Mouse (Mus musculus): ENCODE measurements around the gene Stim1. TPM values are rescaled to one million over a fixed set of nuclear protein-coding genes. Genes with fewer than 3 reads are reported as not detected.
A peak's percentile ranks its signal among the peaks of the same experiment; 100 is the strongest.

The Stim1 gene
- polyA plus RNA-seq, 1 experiment from 2014 or later, result 23.3 TPM

DNA sequence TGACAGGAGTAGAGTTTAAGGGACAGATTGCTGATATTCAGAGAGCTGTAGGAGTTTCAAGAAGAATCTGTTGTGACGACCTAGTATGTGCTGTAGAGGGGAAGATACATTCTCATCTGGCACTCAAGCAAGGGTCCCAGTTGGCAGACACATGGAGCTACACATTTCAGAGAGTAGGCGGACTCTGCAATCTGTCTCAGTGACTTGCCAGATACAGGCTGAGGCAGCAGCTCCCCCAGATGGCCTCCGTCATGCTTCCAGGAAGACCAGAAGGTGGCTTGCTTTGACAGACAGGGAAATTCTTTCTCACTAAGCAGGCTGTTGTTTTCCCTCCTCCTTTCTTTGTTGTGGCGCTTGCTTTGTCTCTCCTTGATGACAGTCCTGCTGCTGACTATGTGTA lies 102.1 kb downstream of the Stim1 start:
- Histone ChIP-seq H3K4me2 (no peak overlapping the region), H3K27me3 (replicated peaks; ENCODE audit: control insufficient read depth, insufficient read depth, low read length) (no peaks in the 10 kb centered on the region), H3K4me3 (ENCODE audit: low read depth, low read length) (no peak overlapping the region), H3K36me3 (ENCODE audit: control insufficient read depth, insufficient read depth, low read length) (no peaks in the 10 kb centered on the region), H3K4me1 (replicated peaks; ENCODE audit: control insufficient read depth, insufficient read depth, low read length) (peaks cover 10% of the 10 kb centered on the region), H3K9me3 (ENCODE audit: control insufficient read depth, low read length) (no peaks in the 10 kb centered on the region), H3K27ac (ENCODE audit: low read depth, low read length) (no peak overlapping the region), H3K9ac (ENCODE audit: low read depth, low read length) (no peak overlapping the region)
- DNase-seq (ENCODE audit: low spot score), result no peak
- no peak for ATAC-seq (replicated peaks; ENCODE audit: low FRiP score)
- WGBS, result 49% methylated on average over 4 of the region's 4 CpGs

DNA sequence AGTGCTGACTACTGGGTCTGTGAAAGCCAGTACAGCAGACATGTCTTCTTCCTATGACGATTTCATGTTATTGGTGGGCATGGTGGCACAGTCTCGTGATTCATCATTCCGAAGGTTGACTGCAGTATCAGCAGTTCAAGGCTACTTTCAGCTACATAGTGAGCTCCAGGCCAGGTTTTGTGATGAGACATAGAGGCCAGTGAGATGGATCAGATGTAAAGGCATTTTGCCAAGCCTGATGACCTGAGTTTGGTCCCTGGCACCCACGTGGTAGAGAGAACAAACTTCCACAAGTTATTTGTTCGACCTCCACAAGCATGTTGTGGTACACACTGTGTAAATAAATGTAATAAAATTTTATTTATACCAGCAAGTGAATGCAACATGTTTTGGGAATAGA lies 102.9 kb downstream of the Stim1 start:
- no peaks in the 10 kb centered on the region for H3K9me3 ChIP-seq (ENCODE audit: control insufficient read depth, low read length)
- H3K9ac ChIP-seq (ENCODE audit: low read depth, low read length), result no peak overlapping the region
- H3K4me1 ChIP-seq (replicated peaks; ENCODE audit: control insufficient read depth, insufficient read depth, low read length), result peaks cover 10% of the 10 kb centered on the region
- no peaks in the 10 kb centered on the region for H3K36me3 ChIP-seq (ENCODE audit: control insufficient read depth, insufficient read depth, low read length)
- H3K4me3 ChIP-seq (ENCODE audit: low read depth, low read length), result no peak overlapping the region
- 82% methylated on average over 5 of the region's 5 CpGs for WGBS
- no peaks in the 10 kb centered on the region for H3K27me3 ChIP-seq (replicated peaks; ENCODE audit: control insufficient read depth, insufficient read depth, low read length)
- no peak overlapping the region for H3K27ac ChIP-seq (ENCODE audit: low read depth, low read length)
- no peak overlapping the region for H3K4me2 ChIP-seq
- no peak for ATAC-seq (replicated peaks; ENCODE audit: low FRiP score)
- DNase-seq (ENCODE audit: low spot score), result no peak

DNA sequence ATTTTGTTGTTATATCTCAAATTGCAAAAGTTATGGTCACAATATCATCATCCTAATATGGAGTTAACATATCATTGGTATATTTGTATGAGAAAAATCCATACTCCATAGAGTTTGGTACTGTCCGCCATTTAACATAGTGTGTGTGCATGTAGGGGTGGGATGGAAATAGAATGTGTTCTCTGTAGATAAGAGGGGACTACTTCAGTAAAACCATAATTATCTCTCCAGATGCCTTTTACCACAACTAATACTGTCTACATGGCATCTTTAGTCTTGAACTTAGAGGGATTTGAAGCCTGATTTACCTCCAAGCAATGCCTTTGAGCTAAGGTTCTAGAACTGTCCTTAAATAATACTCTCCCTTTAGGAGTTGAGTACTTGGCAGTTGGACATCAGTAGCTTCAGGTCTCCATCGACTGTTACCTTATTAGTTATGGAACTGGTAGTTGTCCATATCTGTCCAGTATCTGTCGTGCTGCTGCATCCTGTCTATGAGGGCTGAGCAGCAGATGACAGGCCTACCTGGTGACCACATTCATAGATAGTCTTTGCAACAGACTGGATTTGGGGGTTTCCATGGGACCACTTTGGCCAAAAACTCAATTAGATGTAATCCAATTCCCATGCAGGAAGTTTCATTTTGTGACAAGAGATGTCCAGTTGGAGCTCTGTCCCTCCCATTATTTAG lies 105.9 kb downstream of the Stim1 start:
- Histone ChIP-seq H3K27me3 (replicated peaks; ENCODE audit: control insufficient read depth, insufficient read depth, low read length) (no peaks in the 10 kb centered on the region), H3K4me2 (no peak overlapping the region; the same call in 1 of the 2 replicates), H3K4me3 (ENCODE audit: low read depth, low read length) (no peak overlapping the region), H3K27ac (ENCODE audit: low read depth, low read length) (no peak overlapping the region), H3K9ac (ENCODE audit: low read depth, low read length) (no peak overlapping the region), H3K36me3 (ENCODE audit: control insufficient read depth, insufficient read depth, low read length) (no peaks in the 10 kb centered on the region), H3K9me3 (ENCODE audit: control insufficient read depth, low read length) (no peaks in the 10 kb centered on the region), H3K4me1 (replicated peaks; ENCODE audit: control insufficient read depth, insufficient read depth, low read length) (peaks cover 10% of the 10 kb centered on the region)
- 55% methylated on average over 3 of the region's 3 CpGs for WGBS
- ATAC-seq (replicated peaks; ENCODE audit: low FRiP score) (peak; percentile 95), DNase-seq (ENCODE audit: low spot score) (no peak)

DNA sequence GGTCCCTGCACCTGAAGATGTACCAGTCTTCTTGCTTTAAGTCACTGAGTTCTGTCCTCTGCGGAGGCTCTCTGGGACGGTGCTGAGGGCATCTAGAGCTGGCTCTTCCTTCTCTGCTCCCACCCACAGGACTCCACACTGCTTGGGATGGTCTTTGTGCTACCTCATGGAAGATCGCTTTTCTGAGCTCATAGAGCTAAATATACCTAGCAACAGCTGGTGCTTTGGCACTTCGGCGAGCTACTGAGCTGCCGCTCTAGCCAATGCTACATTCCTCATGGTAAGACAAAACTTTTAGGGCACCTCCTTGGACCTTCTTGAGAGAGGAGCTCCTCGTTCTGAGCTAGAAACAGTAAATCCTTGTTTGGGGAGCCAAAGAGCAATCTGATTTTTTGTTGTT lies 115.6 kb downstream of the Stim1 start:
- H3K36me3 ChIP-seq (ENCODE audit: control insufficient read depth, insufficient read depth, low read length), result no peaks in the 10 kb centered on the region
- no peak overlapping the region for H3K4me3 ChIP-seq (ENCODE audit: low read depth, low read length)
- no peaks in the 10 kb centered on the region for H3K27me3 ChIP-seq (replicated peaks; ENCODE audit: control insufficient read depth, insufficient read depth, low read length)
- ATAC-seq (replicated peaks; ENCODE audit: low FRiP score) (no peak), DNase-seq (ENCODE audit: low spot score) (no peak)
- WGBS, result 84% methylated on average over 7 of the region's 7 CpGs
- no peak overlapping the region for H3K9ac ChIP-seq (ENCODE audit: low read depth, low read length)
- H3K9me3 ChIP-seq (ENCODE audit: control insufficient read depth, low read length), result no peaks in the 10 kb centered on the region
- no peak overlapping the region for H3K27ac ChIP-seq (ENCODE audit: low read depth, low read length)
- no peak overlapping the region for H3K4me2 ChIP-seq
- peaks cover 6% of the 10 kb centered on the region; the same call in 1 of the 2 replicates for H3K4me1 ChIP-seq (replicated peaks; ENCODE audit: control insufficient read depth, insufficient read depth, low read length)

DNA sequence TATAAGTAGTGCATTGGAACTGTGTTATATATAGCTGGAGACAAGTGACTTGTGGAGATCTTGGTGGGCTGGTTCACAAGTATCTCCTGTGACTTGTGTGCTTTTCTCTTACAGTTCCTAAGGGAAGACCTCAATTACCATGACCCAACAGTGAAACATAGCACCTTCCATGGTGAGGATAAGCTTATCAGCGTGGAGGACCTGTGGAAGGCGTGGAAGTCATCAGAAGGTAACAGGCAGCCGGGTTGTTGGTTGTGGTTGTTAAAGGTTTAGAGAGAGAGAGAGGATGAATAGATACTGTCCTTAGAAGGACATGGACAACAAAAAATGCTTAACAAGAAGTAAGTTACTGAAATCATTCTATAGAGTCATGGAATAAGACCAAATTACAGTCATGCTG lies 118.4 kb downstream of the Stim1 start:
- Histone ChIP-seq H3K36me3 (ENCODE audit: control insufficient read depth, insufficient read depth, low read length) (no peaks in the 10 kb centered on the region), H3K27me3 (replicated peaks; ENCODE audit: control insufficient read depth, insufficient read depth, low read length) (no peaks in the 10 kb centered on the region), H3K4me2 (no peak overlapping the region), H3K27ac (ENCODE audit: low read depth, low read length) (no peak overlapping the region), H3K9me3 (ENCODE audit: control insufficient read depth, low read length) (no peaks in the 10 kb centered on the region), H3K4me3 (ENCODE audit: low read depth, low read length) (no peak overlapping the region), H3K9ac (ENCODE audit: low read depth, low read length) (no peak overlapping the region), H3K4me1 (replicated peaks; ENCODE audit: control insufficient read depth, insufficient read depth, low read length) (peaks cover 6% of the 10 kb centered on the region; the same call in 1 of the 2 replicates)
- WGBS, result 60% methylated on average over 3 of the region's 3 CpGs
- ATAC-seq (replicated peaks; ENCODE audit: low FRiP score) (peak; percentile 64), DNase-seq (ENCODE audit: low spot score) (no peak)

DNA sequence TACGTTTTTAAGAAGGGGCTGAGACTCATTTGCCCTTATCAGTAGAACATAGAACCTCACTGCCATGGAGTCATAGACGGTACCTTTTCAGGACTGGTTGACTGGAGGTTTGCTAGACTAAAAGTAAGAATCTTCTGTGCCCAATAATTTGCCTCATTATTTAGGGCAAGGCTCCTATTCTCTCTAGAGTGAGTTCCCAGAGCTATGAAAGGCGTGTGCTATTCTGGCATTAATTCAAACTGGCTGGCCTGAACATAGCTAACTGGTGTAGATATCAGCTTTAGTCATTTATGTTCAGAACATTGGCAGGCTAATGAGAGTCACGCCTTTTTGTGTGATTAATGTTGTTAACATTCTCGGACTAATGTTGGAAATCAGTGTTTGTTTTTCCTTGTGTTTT lies 121.5 kb downstream of the Stim1 start:
- no peak overlapping the region for H3K4me2 ChIP-seq
- H3K9me3 ChIP-seq (ENCODE audit: control insufficient read depth, low read length), result no peaks in the 10 kb centered on the region
- 75% methylated on average over 5 of the region's 5 CpGs for WGBS
- H3K4me3 ChIP-seq (ENCODE audit: low read depth, low read length), result no peak overlapping the region
- no peak overlapping the region for H3K9ac ChIP-seq (ENCODE audit: low read depth, low read length)
- no peaks in the 10 kb centered on the region for H3K36me3 ChIP-seq (ENCODE audit: control insufficient read depth, insufficient read depth, low read length)
- no peak for ATAC-seq (replicated peaks; ENCODE audit: low FRiP score)
- H3K4me1 ChIP-seq (replicated peaks; ENCODE audit: control insufficient read depth, insufficient read depth, low read length), result peaks cover 6% of the 10 kb centered on the region; the same call in 1 of the 2 replicates
- DNase-seq (ENCODE audit: low spot score), result no peak
- no peak overlapping the region for H3K27ac ChIP-seq (ENCODE audit: low read depth, low read length)
- no peaks in the 10 kb centered on the region for H3K27me3 ChIP-seq (replicated peaks; ENCODE audit: control insufficient read depth, insufficient read depth, low read length)

DNA sequence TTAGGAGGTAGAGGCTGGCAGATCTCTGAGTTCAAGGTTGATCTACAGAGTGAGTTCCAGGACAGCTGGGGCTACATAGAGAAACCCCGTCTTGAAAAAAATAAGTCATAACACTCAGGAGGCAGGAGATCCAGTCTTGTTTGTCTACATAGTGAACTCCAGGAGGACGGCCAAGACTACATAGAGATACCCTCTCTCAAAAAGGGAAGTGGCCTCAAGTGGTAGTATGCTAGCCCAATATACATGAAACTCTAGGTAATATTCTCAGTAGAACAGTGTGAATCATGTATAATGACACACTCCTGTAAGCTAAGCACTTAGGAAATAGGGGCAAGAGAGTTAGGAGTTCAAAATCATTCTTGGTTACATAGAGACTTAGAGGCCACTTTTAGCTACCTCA lies 126.3 kb downstream of the Stim1 start:
- Histone ChIP-seq H3K27me3 (replicated peaks; ENCODE audit: control insufficient read depth, insufficient read depth, low read length) (no peaks in the 10 kb centered on the region), H3K9ac (ENCODE audit: low read depth, low read length) (no peak overlapping the region), H3K36me3 (ENCODE audit: control insufficient read depth, insufficient read depth, low read length) (no peaks in the 10 kb centered on the region), H3K4me2 (no peak overlapping the region), H3K27ac (ENCODE audit: low read depth, low read length) (no peak overlapping the region), H3K4me3 (ENCODE audit: low read depth, low read length) (no peak overlapping the region), H3K9me3 (ENCODE audit: control insufficient read depth, low read length) (no peaks in the 10 kb centered on the region), H3K4me1 (replicated peaks; ENCODE audit: control insufficient read depth, insufficient read depth, low read length) (no peaks in the 10 kb centered on the region; the same call in 1 of the 2 replicates)
- 77% methylated on average over 2 of the region's 2 CpGs for WGBS
- DNase-seq (ENCODE audit: low spot score) (no peak), ATAC-seq (replicated peaks; ENCODE audit: low FRiP score) (no peak)

DNA sequence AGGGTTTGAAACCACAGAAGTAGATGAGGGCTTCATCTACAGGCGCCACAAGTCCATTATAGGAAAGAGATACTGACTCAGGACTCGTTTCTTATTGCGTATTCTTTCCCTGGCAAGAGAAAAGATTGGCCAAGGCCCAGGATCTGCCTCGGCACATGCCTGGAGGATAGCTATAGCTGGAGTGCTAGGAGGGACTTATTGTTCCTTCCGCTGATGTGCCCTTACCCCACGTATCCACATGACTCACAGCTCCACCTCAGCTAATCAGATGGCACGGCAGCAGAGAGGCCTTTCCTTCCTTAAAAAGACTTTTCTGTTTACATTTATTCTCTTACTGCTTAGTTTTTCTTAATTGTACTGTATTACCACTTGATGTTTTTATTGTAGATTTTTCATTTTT lies 128.3 kb downstream of the Stim1 start:
- no peak overlapping the region for H3K4me3 ChIP-seq (ENCODE audit: low read depth, low read length)
- no peaks in the 10 kb centered on the region for H3K36me3 ChIP-seq (ENCODE audit: control insufficient read depth, insufficient read depth, low read length)
- H3K27me3 ChIP-seq (replicated peaks; ENCODE audit: control insufficient read depth, insufficient read depth, low read length), result no peaks in the 10 kb centered on the region
- no peak for DNase-seq (ENCODE audit: low spot score)
- H3K4me2 ChIP-seq, result no peak overlapping the region
- no peaks in the 10 kb centered on the region for H3K9me3 ChIP-seq (ENCODE audit: control insufficient read depth, low read length)
- ATAC-seq (replicated peaks; ENCODE audit: low FRiP score), result no peak
- no peaks in the 10 kb centered on the region for H3K4me1 ChIP-seq (replicated peaks; ENCODE audit: control insufficient read depth, insufficient read depth, low read length)
- H3K9ac ChIP-seq (ENCODE audit: low read depth, low read length), result no peak overlapping the region
- H3K27ac ChIP-seq (ENCODE audit: low read depth, low read length), result no peak overlapping the region
- WGBS, result 69% methylated on average over 7 of the region's 7 CpGs

DNA sequence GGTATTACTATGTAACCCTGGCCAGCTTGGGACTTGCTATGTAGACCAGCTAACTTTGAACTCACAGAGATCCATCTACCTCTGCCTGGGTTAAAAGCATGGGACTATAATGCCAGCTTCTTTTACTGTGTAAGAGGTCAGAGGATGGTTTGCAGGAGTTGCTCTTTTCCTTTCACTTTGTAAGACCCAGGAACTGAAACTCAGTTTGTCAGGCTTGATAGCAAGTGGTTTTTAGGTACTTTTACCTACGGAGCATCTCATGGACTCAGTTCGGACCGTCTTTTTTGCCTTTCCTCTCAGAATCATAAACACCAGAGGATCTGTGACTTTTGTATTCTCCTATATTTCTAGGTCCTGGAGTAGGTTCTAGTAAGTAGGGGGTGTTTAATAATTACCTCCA lies 128.7 kb downstream of the Stim1 start:
- no peak overlapping the region for H3K27ac ChIP-seq (ENCODE audit: low read depth, low read length)
- H3K4me3 ChIP-seq (ENCODE audit: low read depth, low read length), result no peak overlapping the region
- no peaks in the 10 kb centered on the region for H3K4me1 ChIP-seq (replicated peaks; ENCODE audit: control insufficient read depth, insufficient read depth, low read length)
- no peaks in the 10 kb centered on the region for H3K27me3 ChIP-seq (replicated peaks; ENCODE audit: control insufficient read depth, insufficient read depth, low read length)
- H3K9me3 ChIP-seq (ENCODE audit: control insufficient read depth, low read length), result no peaks in the 10 kb centered on the region
- no peak for DNase-seq (ENCODE audit: low spot score)
- WGBS, result 96% methylated on average over 3 of the region's 3 CpGs
- H3K4me2 ChIP-seq, result no peak overlapping the region
- no peak overlapping the region for H3K9ac ChIP-seq (ENCODE audit: low read depth, low read length)
- ATAC-seq (replicated peaks; ENCODE audit: low FRiP score), result no peak
- H3K36me3 ChIP-seq (ENCODE audit: control insufficient read depth, insufficient read depth, low read length), result no peaks in the 10 kb centered on the region

Data from liver, embryonic 11.5 days (tissue).